Mouse (Mus musculus): Measurements from ENCODE around the gene Igf2bp1. TPM values are rescaled to one million over a fixed set of nuclear protein-coding genes. Genes with fewer than 3 reads are reported as not detected.

Gene Igf2bp1
- 20.8 and 23.9 TPM in 2 replicates for polyA plus RNA-seq (2015; fragmentation: Nextera tagmentation; extraction: Ambion mirVana)

GRCm38 (mm10) chr11:96005403-96006271 is at the start of gene Igf2bp1:
Gene Igf2bp1 (minus strand): TSS chr11:96005940.
- Histone ChIP-seq H3K36me3 (peaks cover 2% of the 10 kb centered on the region; the same call in 1 of the 2 replicates), H3K4me2 (peak within 1 kb of the TSS; percentile 98), H3K4me1 (replicated peaks) (peaks cover 73% of the 10 kb centered on the region), H3K9me3 (replicated peaks) (no peaks in the 10 kb centered on the region), H3K4me3 (replicated peaks) (peak within 1 kb of the TSS; percentile 82), H3K27ac (peak within 1 kb of the TSS; percentile 86), H3K9ac (peak within 1 kb of the TSS; percentile 89), H3K27me3 (peaks cover 19% of the 10 kb centered on the region)
- peak; percentile 56 for DNase-seq
- peak; percentile 56 for ATAC-seq (ENCODE audit: low read depth)
- WGBS (ENCODE audit: insufficient replicate concordance) = under 1% methylated on average over 67 of the region's 74 CpGs

- no peak overlapping the region for H3K9ac ChIP-seq
- DNase-seq (no peak), ATAC-seq (ENCODE audit: low read depth) (no peak)
- no peak overlapping the region for H3K4me3 ChIP-seq (replicated peaks)
- H3K4me2 ChIP-seq = no peak overlapping the region
- peaks cover 15% of the 10 kb centered on the region; the same call in 1 of the 2 replicates for H3K4me1 ChIP-seq (replicated peaks)
- H3K27me3 ChIP-seq = no peaks in the 10 kb centered on the region
- WGBS (ENCODE audit: insufficient replicate concordance) = 85% methylated on average over 3 of the region's 3 CpGs
- H3K27ac ChIP-seq = peak overlapping the region; percentile 47; the same call in 1 of the 2 replicates
- peaks cover 96% of the 10 kb centered on the region for H3K36me3 ChIP-seq
- H3K9me3 ChIP-seq (replicated peaks) = no peaks in the 10 kb centered on the region
These were observed 45.1 kb upstream of the Igf2bp1 start for GRCm38 (mm10) chr11:96050854-96051253.

- WGBS (ENCODE audit: insufficient replicate concordance) = 89% methylated on average over 4 of the region's 4 CpGs
- Histone ChIP-seq H3K36me3 (peaks cover 96% of the 10 kb centered on the region), H3K9me3 (replicated peaks) (no peaks in the 10 kb centered on the region), H3K9ac (no peak overlapping the region), H3K27me3 (no peaks in the 10 kb centered on the region), H3K27ac (no peak overlapping the region), H3K4me2 (no peak overlapping the region), H3K4me1 (replicated peaks) (peaks cover 15% of the 10 kb centered on the region; the same call in 1 of the 2 replicates), H3K4me3 (replicated peaks) (no peak overlapping the region)
- no peak for DNase-seq
- ATAC-seq (ENCODE audit: low read depth) = no peak
These were observed 44.2 kb upstream of the Igf2bp1 start for GRCm38 (mm10) chr11:96049939-96050338.

DNA sequence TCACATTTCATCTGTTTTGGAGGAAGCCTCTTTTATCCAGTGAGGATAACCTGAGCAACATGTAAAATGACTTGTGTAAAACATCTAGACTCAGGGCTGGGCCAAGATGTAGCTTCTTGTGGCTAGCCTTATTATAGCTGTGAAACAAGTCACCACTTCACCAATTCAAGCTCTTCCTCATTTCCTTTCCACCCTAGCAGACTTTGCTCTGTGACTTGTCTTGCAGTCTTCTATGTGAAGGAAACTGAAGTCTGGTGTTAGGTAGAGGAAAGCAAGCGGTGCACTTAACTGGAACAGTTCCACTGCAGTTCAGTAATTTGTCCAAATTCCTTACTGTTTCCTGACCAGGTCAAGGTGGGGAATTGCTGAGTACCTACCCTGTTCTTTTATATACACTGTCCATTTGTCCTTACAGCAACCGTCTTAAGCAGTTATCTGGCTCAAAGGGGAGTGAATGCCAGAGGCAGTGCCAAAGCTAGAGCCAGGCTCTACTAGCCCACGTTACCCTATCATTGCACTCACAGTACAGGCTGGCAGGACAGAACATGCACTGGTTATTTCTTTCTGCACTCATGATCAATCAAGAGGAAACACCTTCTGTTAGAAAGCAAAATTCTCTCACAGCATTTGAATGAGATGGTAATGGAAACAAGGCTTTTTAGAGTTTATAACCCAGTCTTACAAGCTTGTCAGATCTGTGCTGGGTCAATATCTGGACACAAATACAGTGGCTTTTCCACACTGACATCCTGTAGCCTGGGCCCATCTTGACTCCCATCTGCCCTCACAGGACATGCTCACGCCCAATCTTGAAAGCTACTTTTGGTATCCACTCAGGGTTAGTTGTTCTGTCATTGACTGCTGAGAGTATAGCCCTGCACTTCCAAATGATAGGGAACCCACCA is 42.0 kb upstream of the Igf2bp1 start:
- Histone ChIP-seq H3K27me3 (no peaks in the 10 kb centered on the region), H3K36me3 (peaks cover 96% of the 10 kb centered on the region), H3K4me2 (no peak overlapping the region), H3K9ac (no peak overlapping the region), H3K9me3 (replicated peaks) (no peaks in the 10 kb centered on the region), H3K27ac (no peak overlapping the region), H3K4me1 (replicated peaks) (peaks cover 15% of the 10 kb centered on the region; the same call in 1 of the 2 replicates), H3K4me3 (replicated peaks) (no peak overlapping the region)
- ATAC-seq (ENCODE audit: low read depth) (no peak), DNase-seq (no peak)
- WGBS (ENCODE audit: insufficient replicate concordance) = 75% methylated on average over 4 of the region's 4 CpGs

DNA sequence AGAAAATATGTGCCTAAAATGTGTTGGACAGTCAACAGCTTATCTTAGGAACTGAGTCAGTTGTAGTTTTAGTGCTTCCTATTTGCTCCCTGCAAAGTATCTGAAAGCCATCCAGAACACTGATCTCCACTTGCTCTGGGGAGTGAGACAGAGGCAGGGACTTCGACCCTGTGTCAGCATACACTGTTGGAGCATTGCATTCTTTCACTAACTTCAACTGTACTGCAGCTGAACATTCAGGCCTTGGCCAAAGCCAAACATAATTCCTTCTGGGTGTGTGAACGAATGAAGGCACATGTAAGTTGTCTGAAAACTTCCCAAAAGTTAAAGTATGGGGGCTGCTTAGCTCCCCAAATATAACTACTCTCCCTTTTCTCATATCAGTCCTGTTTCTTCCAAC is 41.1 kb upstream of the Igf2bp1 start:
- Histone ChIP-seq H3K4me2 (no peak overlapping the region), H3K4me1 (replicated peaks) (peaks cover 15% of the 10 kb centered on the region; the same call in 1 of the 2 replicates), H3K36me3 (peaks cover 91% of the 10 kb centered on the region), H3K27ac (peak overlapping the region; percentile 31; the same call in 1 of the 2 replicates), H3K9me3 (replicated peaks) (no peaks in the 10 kb centered on the region), H3K4me3 (replicated peaks) (no peak overlapping the region), H3K27me3 (no peaks in the 10 kb centered on the region), H3K9ac (no peak overlapping the region)
- DNase-seq = no peak
- WGBS (ENCODE audit: insufficient replicate concordance) = 67% methylated on average over 2 of the region's 2 CpGs
- no peak for ATAC-seq (ENCODE audit: low read depth)

- ATAC-seq (ENCODE audit: low read depth) = no peak
- 80% methylated on average over 8 of the region's 8 CpGs for WGBS (ENCODE audit: insufficient replicate concordance)
- Histone ChIP-seq H3K27me3 (no peaks in the 10 kb centered on the region), H3K9ac (no peak overlapping the region), H3K4me3 (replicated peaks) (no peak overlapping the region), H3K36me3 (peaks cover 88% of the 10 kb centered on the region), H3K4me2 (no peak overlapping the region), H3K4me1 (replicated peaks) (peaks cover 15% of the 10 kb centered on the region; the same call in 1 of the 2 replicates), H3K27ac (no peak overlapping the region), H3K9me3 (replicated peaks) (no peaks in the 10 kb centered on the region)
- DNase-seq = no peak
These were observed 40.3 kb upstream of the Igf2bp1 start for GRCm38 (mm10) chr11:96046028-96046427.

DNA sequence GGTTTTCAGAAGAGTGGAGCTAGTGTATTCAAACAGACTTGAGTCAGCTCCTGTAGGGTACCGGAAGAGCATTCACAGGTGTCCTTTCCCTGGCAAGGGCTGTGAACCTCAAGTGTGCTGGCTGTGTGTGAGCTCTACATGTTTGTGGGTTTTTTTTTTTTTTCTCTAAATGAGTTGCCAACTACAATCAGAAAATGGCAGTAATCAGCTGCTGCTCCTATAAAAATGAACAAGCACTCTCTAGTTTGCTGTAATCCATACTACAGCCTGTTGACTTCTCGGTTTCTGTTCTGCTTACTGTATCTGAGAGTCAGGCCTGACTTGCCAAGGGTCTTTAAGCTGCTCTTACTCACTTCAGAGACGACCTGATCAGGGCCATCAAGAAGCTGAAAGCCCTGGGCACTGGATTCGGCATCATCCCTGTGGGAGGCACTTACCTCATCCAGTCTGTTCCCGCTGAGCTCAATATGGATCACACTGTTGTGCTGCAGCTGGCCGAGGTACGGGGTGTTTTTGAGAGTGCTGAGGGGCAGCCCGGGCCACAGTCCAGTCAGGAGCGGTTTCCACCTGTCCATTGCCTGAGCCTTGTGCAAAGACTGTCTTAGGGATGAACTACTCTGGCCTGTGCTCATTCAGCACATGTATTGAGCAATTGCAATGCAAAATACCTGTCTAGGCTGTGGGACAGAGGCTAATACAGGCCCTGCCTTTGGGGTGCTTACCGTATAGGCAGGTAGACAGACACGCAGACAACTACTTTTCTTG is 39.2 kb upstream of the Igf2bp1 start:
- ATAC-seq (ENCODE audit: low read depth) = no peak
- WGBS (ENCODE audit: insufficient replicate concordance) = 89% methylated on average over 11 of the region's 11 CpGs
- no peaks in the 10 kb centered on the region for H3K9me3 ChIP-seq (replicated peaks)
- peaks cover 15% of the 10 kb centered on the region; the same call in 1 of the 2 replicates for H3K4me1 ChIP-seq (replicated peaks)
- H3K4me3 ChIP-seq (replicated peaks) = no peak overlapping the region
- H3K9ac ChIP-seq = no peak overlapping the region
- H3K27ac ChIP-seq = no peak overlapping the region
- H3K36me3 ChIP-seq = peaks cover 83% of the 10 kb centered on the region
- H3K4me2 ChIP-seq = no peak overlapping the region
- H3K27me3 ChIP-seq = no peaks in the 10 kb centered on the region
- DNase-seq = no peak

GRCm38 (mm10) chr11:96038560-96038959 is 32.8 kb upstream of the Igf2bp1 start:
- WGBS (ENCODE audit: insufficient replicate concordance) = 12% methylated on average over 1 of the region's 1 CpGs
- peak; percentile 12 for DNase-seq
- H3K36me3 ChIP-seq = peaks cover 49% of the 10 kb centered on the region

DNA sequence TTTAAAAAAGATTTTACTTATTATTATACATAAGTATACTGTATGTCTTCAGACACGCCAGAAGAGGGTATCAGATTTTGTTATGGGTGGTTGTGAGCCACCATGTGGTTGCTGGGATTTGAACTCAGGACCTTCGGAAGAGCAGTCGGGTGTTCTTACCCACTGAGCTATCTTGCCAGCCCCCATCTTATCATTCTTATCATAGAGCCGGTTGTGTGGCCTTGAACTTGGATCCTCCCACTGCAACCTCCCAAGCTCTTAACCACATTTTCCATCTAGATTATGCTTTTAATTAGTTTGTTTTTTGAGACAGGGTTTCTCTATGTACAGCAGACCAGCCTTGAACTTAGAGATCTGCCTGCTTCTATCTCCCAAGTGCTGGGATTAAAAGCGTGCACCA is 31.8 kb upstream of the Igf2bp1 start:
- ATAC-seq (ENCODE audit: low read depth) (no peak), DNase-seq (no peak)
- 55% methylated on average over 5 of the region's 5 CpGs for WGBS (ENCODE audit: insufficient replicate concordance)
- Histone ChIP-seq H3K27me3 (no peaks in the 10 kb centered on the region), H3K4me1 (replicated peaks) (peaks cover 48% of the 10 kb centered on the region), H3K27ac (no peak overlapping the region), H3K9ac (no peak overlapping the region), H3K4me2 (no peak overlapping the region), H3K36me3 (peaks cover 41% of the 10 kb centered on the region), H3K9me3 (replicated peaks) (no peaks in the 10 kb centered on the region), H3K4me3 (replicated peaks) (no peak overlapping the region)

More at GRCm38 (mm10) chr11:96038560-96038959, 32.8 kb upstream of the Igf2bp1 start:
- no peak for ATAC-seq (ENCODE audit: low read depth)
- Histone ChIP-seq H3K9ac (no peak overlapping the region), H3K4me3 (replicated peaks) (no peak overlapping the region), H3K27ac (peak overlapping the region; percentile 43; the same call in 1 of the 2 replicates), H3K4me2 (no peak overlapping the region), H3K9me3 (replicated peaks) (no peaks in the 10 kb centered on the region), H3K4me1 (replicated peaks) (peaks cover 47% of the 10 kb centered on the region), H3K27me3 (no peaks in the 10 kb centered on the region)

DNA sequence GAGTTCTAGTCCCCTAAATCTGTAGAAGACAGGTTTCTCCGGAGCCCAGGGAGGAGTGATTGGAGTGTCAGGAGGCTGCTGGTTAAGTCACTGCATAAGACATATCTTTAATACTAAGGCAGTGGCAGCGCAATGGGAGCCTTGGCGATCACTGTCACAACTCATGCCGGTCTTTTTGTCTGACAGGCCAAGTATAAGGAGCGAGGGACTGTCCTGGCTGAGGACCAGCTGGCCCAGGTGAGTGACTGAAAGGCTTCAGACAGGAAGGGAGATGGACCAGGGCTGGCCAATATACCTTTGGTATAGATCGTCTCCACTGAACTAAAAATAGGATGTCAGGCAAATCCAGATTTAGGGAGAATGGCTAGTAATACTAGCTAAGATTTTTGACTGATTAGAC is 29.4 kb upstream of the Igf2bp1 start:
- ATAC-seq (ENCODE audit: low read depth) = peak; percentile 37
- Histone ChIP-seq H3K4me2 (peak overlapping the region; percentile 86), H3K9ac (peak overlapping the region; percentile 88), H3K9me3 (replicated peaks) (no peaks in the 10 kb centered on the region), H3K4me1 (replicated peaks) (peaks cover 55% of the 10 kb centered on the region), H3K4me3 (replicated peaks) (peak overlapping the region; percentile 91), H3K36me3 (peaks cover 28% of the 10 kb centered on the region), H3K27me3 (no peaks in the 10 kb centered on the region), H3K27ac (peak overlapping the region; percentile 35)
- DNase-seq = no peak
- 4% methylated on average over 6 of the region's 6 CpGs for WGBS (ENCODE audit: insufficient replicate concordance)

Measured in liver, embryonic 13.5 days (tissue).